Mouse (Mus musculus) Patski (cell line): ENCODE results near the gene Mitf. TPM values are rescaled to one million over a fixed set of nuclear protein-coding genes. Genes with fewer than 3 reads are reported as not detected.
A peak's percentile ranks its signal among the peaks of the same experiment; 100 is the strongest.

Source experiments
- ATAC-seq: fragments of 100-300 bp; one replicate; pipeline ENCODE4 v1.8.0; 2021
- CTCF ChIA-PET: fragments of 350-600 bp; sonication (Branson Sonifier 250); formaldehyde crosslinking; loops from one replicate; lab custom pipeline; 2022; ENCODE audit warnings: inconsistent platforms; lab: Charles Lee
- POLR2A ChIA-PET: fragments of 350-600 bp; sonication (Branson Sonifier 250); formaldehyde crosslinking; loops from one replicate; lab custom pipeline; 2022; ENCODE audit warnings: antibody characterized with exemption, inconsistent platforms; lab: Charles Lee
- DNase-seq: peaks from one replicate; pipeline ENCODE4 v3.0.0-alpha.2; 2011; ENCODE audit warnings: low read depth, low spot score
- H3K27me3 ChIP-seq: fragments of 371-371 bp; one replicate; pipeline ENCODE4 v1.5.1; 2021
- CTCF ChIP-seq: fragments of 100-300 bp; IDR thresholded peaks from one replicate; pipeline ENCODE4 v1.5.1; 2021
- in situ Hi-C: fragments of 300-500 bp; cut with MboI; formaldehyde crosslinking; loops from 3 replicates; pipeline ENCODE4 v1.11.1; 2018; ENCODE audit warnings: low pct_unique_long_range_greater_than_20kb, mixed read lengths
- polyA plus RNA-seq: library from polyadenylated mRNA; unstranded; gene quantifications from one replicate; pipeline ENCODE4 v1.2.3, GENCODE M21; 2021

The Mitf gene
- polyA plus RNA-seq, 1 experiment from 2014 or later = 11.2 TPM

DNA sequence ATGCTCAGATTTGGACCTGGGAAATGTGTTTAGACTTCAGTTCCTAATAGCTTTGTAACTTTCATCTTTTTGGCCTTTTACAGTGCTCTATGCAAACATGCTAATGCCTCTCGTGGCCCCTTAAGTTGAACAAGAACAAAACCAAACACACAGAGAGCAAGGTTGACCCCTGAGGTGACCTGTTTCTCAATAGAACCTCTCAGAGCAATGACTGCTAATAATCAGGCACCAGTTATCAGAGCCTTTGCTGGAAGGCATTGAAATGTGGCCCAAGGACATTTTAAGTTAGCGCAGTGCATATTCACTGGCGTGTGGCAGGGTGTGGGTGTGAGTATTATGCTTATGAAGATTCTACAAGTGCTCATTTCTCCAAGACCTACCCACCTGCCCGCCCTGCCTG, 194.7 kb downstream of the Mitf start:
- ATAC-seq (no peak), DNase-seq (no peak)
- TF ChIP-seq CTCF = no peak
- CTCF ChIA-PET = interaction anchor here (1.3 to 3.4 kb wide), 3 partner anchors 10 to 243 kb away, joined by 4 to 37 read pairs (median 10); no protein-coding TSS in a partner anchor
- in situ Hi-C loops = loop anchor here (5.0 kb wide), 1 partner anchor 244 kb away; no protein-coding TSS in a partner anchor
- POLR2A ChIA-PET = no interaction called here
- no peaks in the 10 kb centered on the region for H3K27me3 ChIP-seq

DNA sequence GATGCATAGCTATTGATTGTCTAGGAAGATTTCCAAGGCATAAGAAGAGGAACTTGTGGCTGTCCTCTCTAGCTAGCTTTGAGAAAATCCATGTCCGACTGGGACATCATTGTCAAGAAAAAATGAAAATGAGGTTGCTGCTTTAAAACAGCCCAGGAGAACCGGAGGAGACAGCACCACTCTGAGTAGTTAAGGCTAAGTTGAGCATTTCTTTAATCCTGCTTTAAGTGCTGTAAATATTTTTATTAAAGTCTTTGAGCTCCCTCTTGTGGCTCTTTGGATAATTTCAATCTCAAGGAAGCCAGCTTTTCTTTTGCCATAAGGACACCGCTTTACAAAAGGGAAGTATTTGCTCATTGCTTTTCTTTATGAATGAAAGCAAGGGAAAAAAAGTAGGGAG, 196.3 kb downstream of the Mitf start:
- CTCF ChIA-PET = interaction anchor here (0.9 to 3.4 kb wide), 12 partner anchors 12 to 245 kb away, joined by 3 to 37 read pairs (median 4); partner anchors contain the start of gene Mitf
- TF ChIP-seq CTCF = peak; percentile 62
- ATAC-seq = no peak
- POLR2A ChIA-PET = no interaction called here
- in situ Hi-C loops = loop anchor here (5.0 kb wide), 1 partner anchor 246 kb away; no protein-coding TSS in a partner anchor
- no peak for DNase-seq
- H3K27me3 ChIP-seq = no peaks in the 10 kb centered on the region

- H3K27me3 ChIP-seq = no peaks in the 10 kb centered on the region
- ChIA-PET CTCF (no interaction called here), POLR2A (no interaction called here)
- in situ Hi-C loops = no loop called here
- no peak for ATAC-seq
- TF ChIP-seq CTCF = peak; percentile 84
- no peak for DNase-seq
Measured at GRCm38 (mm10) chr6:98005566-98005965, 198.7 kb downstream of the Mitf start.

DNA sequence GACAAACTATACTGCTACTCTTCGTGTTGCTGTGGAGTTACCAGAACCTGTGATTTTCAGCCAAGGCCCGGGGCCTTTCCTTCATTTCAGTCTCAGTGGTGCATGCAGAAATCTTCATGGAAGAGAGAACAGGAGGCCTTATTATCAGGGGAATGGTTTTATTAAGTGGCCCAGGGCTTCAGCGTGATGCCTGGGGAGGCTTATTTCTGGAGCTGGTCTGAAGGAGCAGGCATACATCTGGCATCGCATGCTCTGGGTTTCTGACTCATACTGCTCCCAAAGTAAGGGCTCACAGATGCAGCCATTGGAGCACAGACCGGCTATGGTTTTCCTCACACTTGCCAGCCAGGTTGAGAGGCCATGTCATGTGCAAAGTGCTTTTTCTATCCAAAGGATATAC, 208.2 kb downstream of the Mitf start:
- no peaks in the 10 kb centered on the region for H3K27me3 ChIP-seq
- POLR2A ChIA-PET = no interaction called here
- no peak for DNase-seq
- in situ Hi-C loops = no loop called here
- no peak for TF ChIP-seq CTCF
- CTCF ChIA-PET = no interaction called here
- no peak for ATAC-seq

DNA sequence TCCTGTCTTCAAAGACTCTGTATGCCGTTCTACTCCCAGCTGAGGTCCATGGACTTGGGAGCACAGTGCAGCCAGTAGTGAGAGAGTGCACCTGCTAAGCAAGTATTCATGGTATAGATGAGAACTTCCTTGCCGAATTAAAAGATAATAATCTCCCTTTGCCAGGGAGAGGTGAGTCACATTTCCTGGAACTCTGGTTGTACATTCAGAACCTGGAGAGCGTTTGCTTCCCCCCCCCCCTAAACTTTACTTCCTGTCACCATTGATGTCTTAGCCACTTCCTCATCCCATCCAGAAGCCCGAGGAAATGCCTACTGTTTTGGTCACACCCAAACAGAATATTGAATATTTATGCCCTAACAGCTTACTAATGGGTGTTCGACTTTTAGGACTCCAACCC, 209.0 kb downstream of the Mitf start:
- ChIA-PET POLR2A (no interaction called here), CTCF (no interaction called here)
- H3K27me3 ChIP-seq = no peaks in the 10 kb centered on the region
- no peak for TF ChIP-seq CTCF
- no peak for DNase-seq
- ATAC-seq = no peak
- in situ Hi-C loops = no loop called here

DNA sequence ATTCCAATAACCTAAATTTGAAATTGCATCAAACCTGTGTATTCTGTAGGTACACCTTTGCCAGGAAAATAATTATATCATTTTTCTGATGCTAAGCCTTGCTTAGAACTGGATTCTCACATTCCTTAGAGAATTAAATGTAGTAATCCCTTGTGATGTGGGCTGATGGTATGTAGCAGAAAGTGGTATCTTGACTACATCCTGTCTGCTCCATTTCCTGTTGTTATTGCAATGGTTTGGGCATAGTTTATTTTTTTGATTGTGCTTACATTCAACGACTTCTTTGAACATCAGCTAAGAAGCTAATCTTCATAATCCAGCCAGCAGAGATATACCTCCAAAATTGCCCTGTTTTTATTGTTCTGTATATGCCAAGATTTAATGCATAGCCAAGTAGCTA, 217.0 kb downstream of the Mitf start:
- no peak for TF ChIP-seq CTCF
- in situ Hi-C loops = no loop called here
- ATAC-seq (no peak), DNase-seq (no peak)
- POLR2A ChIA-PET = no interaction called here
- H3K27me3 ChIP-seq = no peaks in the 10 kb centered on the region
- CTCF ChIA-PET = interaction anchor here (1.2 kb wide), 1 partner anchor 9 kb away, joined by 3 read pairs; no protein-coding TSS in a partner anchor

DNA sequence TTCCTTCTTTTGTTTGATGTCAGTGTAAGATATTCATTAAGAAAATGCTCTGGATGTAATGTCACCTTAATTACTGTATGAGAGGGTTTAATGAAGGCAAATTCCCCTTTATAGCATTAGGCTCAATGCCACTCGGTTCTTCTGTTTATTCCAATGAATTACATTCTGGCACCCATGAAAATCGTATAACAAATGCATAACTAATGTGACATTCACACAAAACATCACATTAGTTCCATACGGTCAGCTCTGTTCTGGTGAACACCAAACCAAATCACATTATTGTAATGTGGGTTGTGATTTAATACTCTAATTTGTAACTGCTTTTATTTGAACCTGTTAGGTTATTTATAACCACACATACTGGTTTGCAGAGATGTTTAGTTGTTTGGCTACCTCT, 231.7 kb downstream of the Mitf start:
- no peak for TF ChIP-seq CTCF
- peaks cover 44% of the 10 kb centered on the region for H3K27me3 ChIP-seq
- CTCF ChIA-PET = no interaction called here
- DNase-seq (no peak), ATAC-seq (no peak)
- in situ Hi-C loops = no loop called here
- POLR2A ChIA-PET = no interaction called here

GRCm38 (mm10) chr6:98041795-98042194, 234.9 kb downstream of the Mitf start:
- no peak for ATAC-seq
- TF ChIP-seq CTCF = no peak
- H3K27me3 ChIP-seq = peaks cover 26% of the 10 kb centered on the region
- DNase-seq = no peak
- POLR2A ChIA-PET = no interaction called here
- CTCF ChIA-PET = no interaction called here
- in situ Hi-C loops = no loop called here

GRCm38 (mm10) chr6:98046295-98047108, 239.7 kb downstream of the Mitf start:
- ChIA-PET POLR2A (interaction anchor here (0.6 kb wide), 1 partner anchor 30 kb away, joined by 4 read pairs; no protein-coding TSS in a partner anchor), CTCF (no interaction called here)
- no peak for ATAC-seq
- peaks cover 15% of the 10 kb centered on the region for H3K27me3 ChIP-seq
- DNase-seq = no peak
- in situ Hi-C loops = no loop called here
- TF ChIP-seq CTCF = no peak

DNA sequence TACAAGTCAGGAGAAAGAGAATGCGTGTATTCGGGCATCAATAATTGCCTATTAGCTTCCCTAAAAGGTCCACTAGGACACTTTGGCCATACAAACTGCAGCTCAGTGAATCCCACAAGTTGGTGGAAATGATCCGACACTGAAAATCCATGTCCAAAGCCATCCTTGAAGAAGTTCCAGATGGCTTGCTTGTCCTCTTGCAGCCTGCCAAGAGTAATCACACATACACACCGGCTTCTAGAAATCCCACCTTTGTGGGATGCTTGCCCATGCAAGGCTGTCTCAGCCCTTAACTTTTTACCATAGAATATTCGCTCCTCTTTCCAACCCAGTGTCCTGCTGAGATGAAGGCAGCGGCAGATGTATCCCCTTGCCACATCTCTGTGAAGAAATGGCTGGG, 240.9 kb downstream of the Mitf start:
- no peak for TF ChIP-seq CTCF
- in situ Hi-C loops = no loop called here
- POLR2A ChIA-PET = no interaction called here

DNA sequence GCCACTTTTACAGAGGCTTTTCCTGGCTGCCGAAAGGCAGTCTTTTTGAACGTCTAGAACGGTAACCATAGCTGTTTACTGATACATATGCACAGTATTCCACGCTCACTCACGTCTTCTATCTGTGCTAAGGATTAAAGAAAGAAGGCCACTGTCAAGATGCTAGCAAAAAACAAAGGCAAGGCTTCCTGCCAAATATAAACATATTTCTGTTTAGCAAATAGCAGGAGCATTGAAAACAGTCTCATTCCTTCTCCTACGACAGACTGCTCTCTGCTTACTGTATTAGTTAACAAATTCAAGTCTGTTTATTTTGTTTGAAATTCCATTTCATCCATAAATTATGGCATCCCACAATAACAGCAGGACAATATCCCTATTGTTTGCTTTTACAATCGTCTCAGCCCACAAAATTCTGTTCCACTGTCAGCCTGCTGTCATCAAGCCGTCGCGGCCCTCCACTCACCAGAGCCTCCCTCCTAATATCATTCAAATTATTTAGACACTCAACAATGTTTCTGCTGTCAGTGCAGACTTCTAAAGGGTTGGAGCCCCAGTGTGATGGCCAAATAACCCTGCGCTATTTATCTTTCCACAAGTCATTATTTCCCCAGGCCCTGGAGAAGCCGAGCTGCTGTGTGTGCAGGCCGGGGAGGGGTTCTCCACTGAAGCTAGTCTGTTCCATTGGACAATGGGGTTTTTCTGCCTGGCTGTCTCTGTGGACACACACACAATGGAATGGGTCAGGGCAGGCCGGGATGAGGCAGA, 242.0 kb downstream of the Mitf start:
- CTCF ChIA-PET = no interaction called here
- in situ Hi-C loops = no loop called here
- DNase-seq (no peak), ATAC-seq (no peak)
- peaks cover 14% of the 10 kb centered on the region for H3K27me3 ChIP-seq
- TF ChIP-seq CTCF = no peak
- POLR2A ChIA-PET = no interaction called here

More for the DNA sequence above, 240.9 kb downstream of the Mitf start:
- ATAC-seq (no peak), DNase-seq (no peak)
- CTCF ChIA-PET = no interaction called here
- peaks cover 9% of the 10 kb centered on the region for H3K27me3 ChIP-seq
